Mouse (Mus musculus) hindlimb bud, embryonic 11.5 days (tissue): ENCODE data around the gene Agap1.
A peak's percentile ranks its signal among the peaks of the same experiment; 100 is the strongest.

Source experiments
- DNase-seq: peaks from one replicate; pipeline ENCODE4 v3.0.0-alpha.2; 2012; ENCODE audit warnings: low read depth, low spot score; ENCODE audit errors: extremely low spot score

The Agap1 gene

DNA sequence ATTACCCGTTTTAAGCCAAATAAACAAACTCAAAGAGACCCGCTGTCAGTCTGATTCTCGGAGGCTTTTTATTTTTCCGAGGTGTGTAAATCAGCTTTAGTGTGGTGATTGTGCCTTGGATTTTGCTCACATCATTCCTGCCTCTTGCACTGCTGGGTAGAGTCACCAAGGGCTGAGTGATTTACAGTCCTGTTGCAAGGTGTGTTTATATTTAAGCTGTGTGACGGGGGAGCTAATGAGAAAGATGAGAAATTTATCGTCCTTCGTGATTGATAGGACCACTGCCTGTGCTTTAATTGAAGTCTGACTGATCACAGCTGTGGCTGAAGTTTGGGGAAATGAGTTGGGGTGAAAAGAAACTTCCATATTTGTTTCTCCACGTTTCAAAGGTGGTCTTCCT lies 192.9 kb downstream of the Agap1 start:
- peak; percentile 63 for DNase-seq

DNA sequence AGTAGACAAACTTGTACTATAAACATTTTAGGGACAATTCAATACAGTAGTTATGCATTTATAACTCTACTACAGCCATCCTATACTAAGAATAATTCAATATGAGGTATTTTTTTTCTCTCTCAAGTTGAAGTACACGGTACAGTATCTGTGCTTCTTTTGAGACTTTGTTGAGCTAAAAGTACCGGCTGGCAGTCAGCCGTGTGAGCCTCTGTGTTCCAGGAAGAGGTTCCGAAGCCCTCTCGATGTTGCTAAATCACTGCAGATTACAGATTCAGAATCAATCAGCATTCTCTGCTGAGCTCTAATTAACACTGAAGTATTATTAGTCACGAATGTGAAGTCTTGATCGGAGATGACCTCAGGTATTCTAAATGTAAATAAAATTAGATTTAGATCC lies 196.0 kb downstream of the Agap1 start:
- no peak for DNase-seq

DNA sequence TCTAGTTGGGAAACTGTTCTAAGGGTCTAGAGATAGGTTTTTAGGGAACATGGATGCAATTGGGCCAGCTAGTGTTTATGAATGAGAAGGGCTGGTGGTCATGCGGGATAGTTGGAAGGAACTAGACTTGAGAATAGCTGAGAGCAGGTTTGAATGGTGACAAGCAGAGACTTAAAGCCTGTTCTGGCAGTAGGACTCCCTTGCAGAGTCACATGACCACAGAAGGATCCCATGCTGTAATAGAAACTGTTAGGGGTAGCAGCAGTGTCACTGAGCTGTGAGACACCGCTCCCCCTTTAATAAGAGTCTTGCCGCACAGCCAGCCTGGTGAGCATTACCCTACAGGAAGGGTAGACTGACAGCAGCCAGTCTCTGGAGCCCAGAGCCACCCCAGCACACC lies 201.6 kb downstream of the Agap1 start:
- DNase-seq, result no peak

DNA sequence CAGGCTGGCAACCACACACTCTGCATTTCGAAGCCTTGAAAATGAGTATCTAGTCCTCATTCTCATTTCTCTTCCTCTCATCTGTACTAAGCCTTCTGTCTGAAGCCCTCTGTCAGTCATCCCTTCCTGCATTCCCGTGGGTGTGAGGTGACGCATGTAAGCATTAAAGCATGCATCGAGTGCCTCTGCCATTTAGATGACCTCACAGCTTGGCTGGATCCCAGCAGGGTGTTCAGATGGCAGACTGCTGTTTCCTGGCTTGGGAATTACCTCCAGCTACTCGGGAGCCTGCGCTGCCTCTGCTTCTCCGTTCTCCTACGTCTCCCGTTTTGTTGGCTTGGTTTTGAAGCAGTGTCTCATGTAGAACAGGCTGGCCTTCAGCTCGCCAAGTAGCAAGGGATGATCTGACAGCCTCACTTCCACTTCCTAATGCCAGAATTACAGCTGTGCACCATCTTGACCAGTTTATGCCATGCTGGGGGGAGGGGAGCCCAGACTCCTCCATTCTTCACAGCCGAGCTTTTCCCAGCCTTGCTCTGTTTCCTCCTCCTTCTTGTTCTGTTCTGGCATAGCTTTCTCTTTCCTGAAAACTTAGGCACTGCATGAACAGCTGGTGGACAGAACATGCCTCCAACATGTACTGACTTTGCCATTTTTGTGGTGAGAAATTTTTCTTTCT lies 202.2 kb downstream of the Agap1 start:
- DNase-seq, result no peak

DNA sequence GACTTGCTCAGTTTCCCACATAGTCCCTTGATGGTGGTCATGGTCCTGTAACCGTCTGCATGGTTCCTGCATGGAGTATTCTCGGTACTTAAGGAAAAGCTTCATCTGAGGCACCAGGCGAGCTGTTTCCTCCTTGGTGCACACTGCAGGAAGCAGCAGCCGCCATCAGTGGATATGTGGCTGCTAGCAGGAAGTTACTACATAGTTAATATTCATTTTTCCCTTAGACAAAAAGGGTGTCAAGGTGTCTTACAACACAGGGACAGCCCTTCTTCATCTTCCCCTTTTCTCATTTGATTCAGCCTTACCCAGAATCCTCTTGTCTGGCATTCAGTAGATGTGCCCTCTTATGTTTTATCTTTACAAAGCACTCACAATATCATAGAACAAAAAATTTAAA lies 206.2 kb downstream of the Agap1 start:
- DNase-seq, result no peak

DNA sequence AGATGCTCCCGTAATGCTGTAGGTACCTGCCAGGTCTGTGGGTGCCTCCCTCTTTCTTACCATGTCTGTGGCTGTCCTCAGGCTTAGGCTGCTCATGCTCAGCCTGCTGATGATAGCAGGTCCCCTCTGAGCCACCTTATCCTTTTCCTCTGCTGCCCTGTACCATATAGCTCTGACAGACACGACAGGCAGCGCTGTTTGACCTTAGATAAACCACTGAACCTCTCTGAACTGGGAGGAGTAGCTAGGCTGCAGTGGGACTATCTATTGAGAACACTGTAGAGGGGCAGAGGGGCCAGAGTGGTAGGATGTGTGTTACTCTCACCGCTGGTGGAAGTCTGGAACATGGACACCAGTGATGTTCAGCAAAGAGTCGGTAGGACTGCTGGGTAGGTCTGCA lies 211.5 kb downstream of the Agap1 start:
- no peak for DNase-seq

DNA sequence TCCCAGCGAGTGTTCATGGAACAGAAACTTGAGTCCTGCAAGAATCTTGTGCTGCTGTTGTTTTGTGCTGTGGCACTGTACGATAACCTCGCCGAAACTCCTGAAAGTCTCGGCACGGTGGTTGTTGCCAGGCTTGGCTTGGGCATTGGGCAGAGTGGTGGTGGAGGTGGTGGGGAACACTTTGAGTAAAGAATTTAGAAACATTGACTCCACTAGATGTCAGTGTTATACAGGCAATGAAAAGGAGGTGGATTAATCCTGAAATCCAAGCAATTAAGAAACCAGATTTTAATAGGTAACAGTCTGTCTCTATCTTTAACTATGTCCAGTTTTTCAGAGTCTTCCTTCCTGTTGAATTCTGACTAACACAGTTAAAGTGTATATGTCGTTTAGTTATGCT lies 212.8 kb downstream of the Agap1 start:
- DNase-seq, result no peak

DNA sequence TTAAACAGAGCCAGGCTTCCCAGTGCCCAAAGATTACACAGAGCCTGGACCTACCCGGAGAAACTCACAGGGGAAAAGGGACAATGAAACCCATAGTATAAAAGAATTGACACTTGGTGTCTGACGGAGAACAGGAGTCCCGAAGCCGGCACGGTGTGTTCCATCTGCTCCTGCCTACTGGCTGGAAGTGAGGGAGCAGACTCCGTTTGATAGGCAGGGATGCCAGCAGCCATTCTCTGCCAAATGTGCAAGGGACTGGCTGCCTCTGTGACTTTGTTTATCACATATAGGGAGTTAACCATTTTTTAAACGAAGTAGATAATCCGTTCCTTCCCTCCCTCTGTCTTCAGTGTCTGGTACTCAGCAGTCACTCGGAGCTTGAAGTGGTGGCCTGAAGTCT lies 214.0 kb downstream of the Agap1 start:
- no peak for DNase-seq

DNA sequence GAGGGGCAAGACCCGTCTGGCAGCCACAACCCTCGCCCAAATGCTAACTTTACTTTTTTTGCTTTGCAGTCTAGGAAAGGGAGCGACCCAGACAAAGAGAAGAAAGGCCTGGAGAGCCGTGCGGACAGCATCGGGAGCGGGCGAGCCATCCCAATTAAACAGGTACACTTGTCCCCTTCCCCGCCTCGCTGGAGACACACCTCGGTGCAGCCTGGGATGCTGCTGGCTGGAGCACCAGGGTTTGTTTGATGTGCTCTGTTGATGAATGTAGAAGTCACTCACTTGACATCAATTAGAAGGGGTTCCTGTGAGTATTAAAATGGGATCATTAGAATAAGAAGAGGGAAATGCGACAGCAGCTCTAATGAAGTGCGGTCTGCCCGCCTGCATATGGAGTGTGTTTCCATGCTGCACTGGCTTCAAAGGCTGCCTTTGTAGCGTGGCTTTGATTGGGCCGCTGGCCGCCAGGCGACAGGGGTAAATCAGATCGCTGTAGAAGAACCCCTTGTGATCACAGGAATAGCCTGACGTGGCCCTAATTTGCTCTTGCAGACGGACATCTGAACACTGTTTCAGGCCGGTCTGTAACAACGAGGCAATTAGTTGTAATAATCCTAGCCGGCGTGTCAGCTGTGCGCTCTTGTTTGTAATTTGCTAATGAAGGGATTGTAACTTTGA lies 216.6 kb downstream of the Agap1 start:
- no peak for DNase-seq

DNA sequence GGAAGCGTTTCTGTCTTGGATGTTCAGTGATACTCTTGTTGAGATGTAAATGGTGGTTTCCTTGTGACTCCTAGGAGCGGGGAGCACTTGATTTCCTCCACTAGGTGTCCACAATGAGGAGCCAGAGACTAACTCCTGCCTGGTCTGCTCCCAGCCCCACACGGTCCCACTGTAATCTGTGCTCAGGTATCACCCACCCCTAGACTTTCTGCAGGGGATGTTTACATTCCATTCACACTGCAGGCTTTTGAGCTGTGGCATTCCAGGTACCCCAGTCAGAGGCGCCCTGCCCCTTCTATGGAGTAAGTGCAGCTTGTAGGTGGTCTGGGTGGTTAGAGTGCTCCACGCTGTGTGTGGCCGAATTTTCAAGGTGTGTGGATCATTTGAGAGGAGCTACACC lies 218.5 kb downstream of the Agap1 start:
- DNase-seq, result no peak

DNA sequence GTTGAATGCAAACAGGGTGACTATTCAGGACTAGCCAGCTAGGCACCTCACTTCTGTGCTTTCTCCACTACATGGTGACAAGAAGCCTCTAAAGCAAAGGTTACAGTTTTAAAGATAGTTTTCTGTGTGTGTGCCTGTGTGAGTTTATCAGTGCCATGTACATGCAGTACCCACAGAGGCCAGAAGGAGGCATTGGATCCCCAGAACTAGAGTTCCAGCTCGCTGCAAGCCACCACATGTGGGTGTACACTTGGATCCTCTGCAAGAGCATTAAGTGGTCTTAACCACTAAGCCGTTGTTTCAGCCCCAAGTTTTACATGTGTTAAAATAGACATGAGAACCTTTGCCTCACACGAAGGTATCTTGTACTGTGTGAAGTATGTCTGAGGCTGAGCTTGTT lies 219.1 kb downstream of the Agap1 start:
- DNase-seq, result no peak

DNA sequence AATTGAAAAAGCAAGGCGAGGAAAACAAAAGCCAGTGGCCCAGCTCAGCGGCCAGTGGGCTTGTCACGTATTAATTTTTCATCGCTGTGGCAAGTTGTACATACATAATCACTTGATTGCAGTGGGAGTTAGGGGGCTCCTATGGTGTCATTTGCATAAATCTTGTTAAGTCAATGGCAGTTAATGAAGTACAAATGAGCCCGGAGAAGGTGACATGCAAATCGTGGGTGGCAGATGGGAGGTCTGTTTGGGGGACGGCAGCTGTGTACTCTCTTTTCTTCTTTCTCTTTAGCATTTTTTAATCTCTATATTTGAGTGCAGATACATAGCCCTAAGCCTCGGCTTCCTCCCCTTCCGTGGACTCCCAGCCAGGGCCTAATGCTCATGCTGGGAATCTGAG lies 220.1 kb downstream of the Agap1 start:
- no peak for DNase-seq

DNA sequence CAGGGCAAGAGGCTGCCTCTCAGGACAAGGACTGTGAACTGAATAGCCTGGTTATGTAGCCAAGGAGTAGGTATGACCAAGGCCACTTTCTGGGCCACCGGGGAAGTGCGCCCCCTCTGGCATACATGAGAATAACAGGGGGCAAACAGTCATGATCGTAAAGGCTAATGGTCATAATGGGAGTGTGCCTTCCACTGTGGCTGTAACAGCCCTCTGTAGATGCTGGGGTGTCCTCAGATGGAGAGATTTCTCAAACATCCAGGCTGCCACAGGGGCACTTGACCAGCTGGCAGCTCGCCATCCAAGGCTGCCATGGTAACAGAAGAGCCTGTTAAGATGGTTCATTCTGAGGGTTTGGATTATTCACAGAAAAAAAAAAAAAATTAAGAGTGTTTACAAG lies 221.8 kb downstream of the Agap1 start:
- DNase-seq, result no peak

DNA sequence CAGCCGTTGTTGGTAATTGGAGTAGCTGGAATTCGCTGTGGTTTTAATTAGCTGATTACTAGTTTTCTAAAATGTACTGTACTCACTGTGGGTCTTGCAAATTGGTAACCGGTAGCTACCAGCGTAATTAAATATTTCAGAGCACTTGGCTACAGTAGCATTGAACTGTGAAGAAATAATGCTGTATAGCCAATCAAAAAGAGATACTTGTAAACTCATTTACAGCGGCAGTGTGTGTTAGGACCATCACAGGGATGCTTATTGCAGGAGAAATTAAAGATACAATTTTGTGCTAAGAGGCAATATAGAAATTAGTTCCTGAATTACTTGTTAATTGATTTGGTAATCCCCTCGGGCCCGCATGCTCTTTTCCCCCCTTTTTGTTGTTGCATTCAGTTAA lies 226.1 kb downstream of the Agap1 start:
- no peak for DNase-seq

DNA sequence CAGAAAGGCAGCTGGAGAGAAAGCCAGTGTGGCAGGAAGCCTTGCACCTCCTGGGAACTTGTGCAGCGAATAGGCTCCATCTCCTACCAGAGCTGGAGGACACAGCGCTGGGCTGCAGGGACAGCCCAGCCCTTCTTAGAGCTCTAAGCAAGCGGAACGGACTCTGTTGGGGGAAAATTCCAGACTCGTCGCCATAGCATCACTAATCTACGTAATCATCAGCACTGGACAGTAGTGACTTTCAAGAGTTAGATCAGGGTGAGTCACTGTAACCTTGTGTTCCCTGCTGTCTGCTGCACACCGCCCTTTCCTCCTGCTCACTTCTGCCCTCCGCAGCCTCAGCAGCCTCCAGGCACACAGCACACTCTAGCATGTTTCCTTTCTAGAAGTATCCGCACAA lies 234.3 kb downstream of the Agap1 start:
- DNase-seq, result no peak

DNA sequence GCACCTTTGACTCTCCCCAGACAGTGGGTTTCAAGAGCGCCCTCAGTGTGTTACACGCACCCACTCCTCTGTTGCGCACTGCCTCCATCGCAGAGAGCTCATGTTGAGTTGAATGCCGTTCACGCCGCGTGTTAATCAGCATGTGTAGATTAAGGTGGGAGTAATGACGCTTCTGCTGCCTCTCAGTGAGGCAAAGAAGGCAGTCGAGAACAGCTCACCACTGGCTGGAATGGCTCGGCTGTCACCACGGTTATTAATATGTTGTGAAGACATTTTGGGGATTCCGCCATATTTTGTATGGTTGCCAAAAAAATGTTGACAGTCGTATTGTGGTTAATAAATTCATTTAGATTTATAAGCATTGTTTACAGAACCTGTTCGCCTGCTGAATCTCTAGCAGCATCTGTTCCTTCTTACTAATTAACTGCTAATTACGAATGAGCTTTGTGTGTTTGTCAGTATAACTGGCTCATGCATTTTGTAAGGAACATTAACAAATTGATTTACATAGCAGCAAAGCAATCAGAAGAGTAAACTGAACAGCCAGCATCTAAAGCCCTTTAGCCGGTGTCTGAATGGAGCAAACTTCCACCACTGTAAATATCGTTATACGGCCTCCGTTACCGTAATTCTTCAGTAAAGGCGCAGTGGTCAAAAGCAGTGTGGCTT lies 235.1 kb downstream of the Agap1 start:
- DNase-seq, result no peak

DNA sequence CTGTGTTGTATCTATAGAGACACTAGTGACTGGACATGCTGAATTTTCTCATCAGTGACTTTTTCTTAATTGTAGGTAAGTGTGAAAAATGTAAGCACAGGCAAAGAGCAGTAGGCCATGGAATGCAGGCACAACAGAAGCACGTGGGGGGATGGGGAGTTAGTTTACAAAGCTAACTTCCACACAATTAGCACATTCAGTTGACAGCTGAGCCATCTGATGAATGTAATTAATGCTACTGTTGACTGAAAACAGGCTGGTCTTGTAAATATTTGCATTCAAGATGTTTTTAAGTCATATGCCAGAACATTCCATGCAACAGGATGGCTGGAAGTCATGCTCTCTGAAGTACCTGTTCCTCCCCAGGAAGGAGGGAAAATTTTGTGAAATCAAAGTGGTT lies 236.5 kb downstream of the Agap1 start:
- DNase-seq, result no peak

DNA sequence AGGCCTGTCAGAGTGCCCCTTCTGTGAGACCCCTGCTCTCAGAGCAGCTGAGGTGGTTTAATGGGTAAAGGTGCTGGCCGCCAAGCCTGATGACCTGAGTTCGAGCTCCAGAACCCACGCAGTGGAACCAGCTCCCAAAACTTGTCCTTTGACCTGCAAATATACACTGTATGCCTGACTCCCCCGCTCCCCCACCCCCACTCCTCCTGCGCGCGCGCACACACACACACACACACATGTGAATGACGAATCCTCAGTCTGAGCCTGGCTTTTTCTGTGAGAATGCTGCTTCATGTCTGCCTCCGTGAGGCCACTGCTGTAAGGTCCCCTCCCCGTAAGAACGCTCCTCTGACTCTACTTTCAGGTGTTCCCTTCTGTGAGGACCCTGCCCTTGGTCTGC lies 237.8 kb downstream of the Agap1 start:
- no peak for DNase-seq

DNA sequence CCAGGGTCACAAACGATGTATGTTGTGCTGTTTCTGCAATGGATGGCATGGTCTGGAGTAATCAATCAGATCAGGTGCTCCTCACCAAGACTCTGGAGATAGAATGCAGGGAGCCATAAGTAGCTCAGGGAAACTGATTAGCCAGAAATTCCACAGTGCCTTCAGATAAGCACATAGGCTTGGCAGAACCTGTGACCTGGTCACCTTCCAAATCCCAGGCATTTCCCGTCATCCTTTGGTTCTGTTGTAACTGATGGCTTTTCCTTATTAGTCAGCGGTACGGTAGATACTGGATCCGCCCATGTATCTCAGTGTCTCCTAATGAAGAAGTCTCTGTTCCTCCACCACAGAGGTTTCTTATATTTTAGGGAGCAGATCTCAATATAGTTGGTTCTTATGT lies 240.3 kb downstream of the Agap1 start:
- DNase-seq, result no peak

DNA sequence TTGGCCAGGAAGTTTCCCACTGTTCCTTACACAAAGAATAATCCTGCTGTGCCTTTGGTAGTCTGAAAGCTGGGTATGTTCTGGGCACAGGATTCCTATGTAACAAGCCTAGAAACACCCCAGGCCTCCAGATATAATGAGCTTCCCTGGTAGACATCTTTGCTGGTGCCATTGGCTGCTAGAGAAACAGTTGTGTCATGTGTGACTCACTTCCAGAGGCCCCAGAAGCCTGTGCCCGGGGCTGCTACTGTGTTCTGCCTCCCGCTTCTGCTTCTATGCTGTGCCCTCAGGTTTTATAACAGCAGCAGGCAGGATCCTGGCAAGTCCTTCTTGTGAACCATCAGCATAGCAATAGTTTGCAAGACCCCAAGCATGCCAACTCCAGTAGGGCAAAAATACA lies 242.6 kb downstream of the Agap1 start:
- DNase-seq, result no peak

DNA sequence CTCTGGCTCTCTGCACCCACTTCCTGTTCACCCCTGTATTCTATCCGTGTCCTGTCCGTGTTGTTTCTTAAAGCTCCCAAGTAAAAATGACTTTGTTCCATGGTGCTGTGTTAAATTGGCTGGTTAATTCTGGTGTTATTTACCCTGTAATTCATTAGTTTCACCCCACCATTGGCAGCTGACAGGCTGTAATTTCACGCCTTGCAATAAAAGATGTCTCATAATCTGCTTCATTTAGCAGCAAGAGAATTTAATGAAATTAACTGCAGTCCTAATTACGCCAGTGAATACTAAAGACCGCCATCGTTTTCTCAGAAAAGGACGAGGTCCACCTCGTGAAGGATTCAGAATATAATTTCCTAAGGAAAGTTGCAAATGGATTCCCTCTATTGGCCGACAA lies 245.6 kb downstream of the Agap1 start:
- no peak for DNase-seq

DNA sequence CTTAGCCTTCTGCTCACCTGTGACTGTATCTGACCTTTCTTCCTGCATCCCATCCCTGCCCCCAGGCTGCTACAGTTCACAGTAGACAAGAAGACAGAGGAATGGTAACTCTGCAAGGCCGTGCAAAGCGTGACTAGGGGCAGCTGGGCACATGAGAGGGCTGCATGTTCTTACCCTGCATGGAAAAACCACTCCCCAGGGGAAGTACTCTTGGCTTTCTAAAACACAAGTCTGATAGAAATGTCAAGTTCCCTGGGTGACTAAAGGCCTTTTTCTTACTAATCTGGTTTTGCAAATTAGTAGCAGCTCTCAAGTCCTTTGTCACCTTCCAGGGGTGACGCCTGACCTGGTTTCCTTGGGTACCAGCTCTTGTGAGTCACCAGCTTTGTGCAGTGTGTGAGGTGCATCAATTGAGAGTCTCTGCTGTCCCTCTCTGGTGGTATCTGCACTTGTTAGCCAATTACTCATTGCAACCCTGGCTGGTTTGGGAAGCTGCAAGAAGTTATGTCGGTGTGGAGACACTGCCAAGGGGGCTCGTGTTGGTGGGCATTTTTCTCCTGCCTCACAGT lies 246.6 kb downstream of the Agap1 start:
- DNase-seq, result no peak
